Mouse (Mus musculus) MN1 (cell line): Measurements from ENCODE around the gene Parp16.
"Not testable (repeated sequence)": the region's sequence is repeated elsewhere in the genome, so short reads cannot be mapped to it uniquely, and the experiment has no call there.

Experiments
- DNase-seq: peaks from one replicate; pipeline ENCODE4 v3.0.0-alpha.2; 2016; ENCODE audit warnings: low spot score

Gene Parp16

GRCm38 (mm10) chr9:65178336-65179213 lies 16.6 kb upstream of the Parp16 start:
- DNase-seq: peak; percentile 41

GRCm38 (mm10) chr9:65179817-65180624 lies 15.1 kb upstream of the Parp16 start:
- no peak for DNase-seq

- peak; percentile 91 for DNase-seq
These were observed 6.6 kb upstream of the Parp16 start for GRCm38 (mm10) chr9:65188599-65188998.

GRCm38 (mm10) chr9:65190306-65190705 lies 4.8 kb upstream of the Parp16 start:
- DNase-seq: no peak

- no peak for DNase-seq
These were observed 3.8 kb upstream of the Parp16 start for GRCm38 (mm10) chr9:65191389-65191754.

- DNase-seq: no peak
These were observed 3.2 kb upstream of the Parp16 start for GRCm38 (mm10) chr9:65191755-65192469.

GRCm38 (mm10) chr9:65193214-65193613 lies 1.9 kb upstream of the Parp16 start:
- DNase-seq: no peak

GRCm38 (mm10) chr9:65195621-65195981 lies 448 bp downstream of the Parp16 start:
- peak; percentile 80 for DNase-seq

GRCm38 (mm10) chr9:65195982-65196737 lies 1.0 kb downstream of the Parp16 start:
- peak; percentile 87 for DNase-seq

- DNase-seq: peak; percentile 92
These were observed 1.8 kb downstream of the Parp16 start for GRCm38 (mm10) chr9:65196738-65197569.

- no peak for DNase-seq
These were observed 2.7 kb downstream of the Parp16 start for GRCm38 (mm10) chr9:65197826-65198225.

- DNase-seq: no peak
These were observed 4.6 kb downstream of the Parp16 start for GRCm38 (mm10) chr9:65199723-65200122.

- peak; percentile 84 for DNase-seq
These were observed 5.5 kb downstream of the Parp16 start for GRCm38 (mm10) chr9:65200606-65201005.

GRCm38 (mm10) chr9:65201021-65201380 lies 5.8 kb downstream of the Parp16 start:
- peak; percentile 79 for DNase-seq

- DNase-seq: peak; percentile 92
These were observed 6.4 kb downstream of the Parp16 start for GRCm38 (mm10) chr9:65201381-65202164.

- DNase-seq: no peak
These were observed 7.1 kb downstream of the Parp16 start for GRCm38 (mm10) chr9:65202165-65202754.

GRCm38 (mm10) chr9:65205049-65205815 lies 10.1 kb downstream of the Parp16 start:
- DNase-seq: no peak

- DNase-seq: not testable (repeated sequence)
These were observed 12.1 kb downstream of the Parp16 start for GRCm38 (mm10) chr9:65207041-65207815.
